Mouse (Mus musculus): ENCODE measurements at regions not wholly inside any gene's neighbourhood (a gene's known extent, or its start where the extent isn't known, plus 50 kb on each side); places are given as distances from the start of the nearest gene placed in this dataset.
A peak's percentile ranks its signal among the peaks of the same experiment; 100 is the strongest.

- DNase-seq (ENCODE audit: low spot score in 2 of 2), result no peak
These were observed 57.4 kb downstream of the Gm21962 start for GRCm38 (mm10) chr3:137728689-137729088.

GRCm38 (mm10) chr3:137729421-137729820 is 58.1 kb downstream of the Gm21962 start:
- no peak for DNase-seq (ENCODE audit: low spot score in 2 of 2)

GRCm38 (mm10) chr3:137737222-137737800 is 66.0 kb downstream of the Gm21962 start:
- DNase-seq (ENCODE audit: low spot score in 2 of 2), result no peak

- no peak for DNase-seq (ENCODE audit: low spot score in 2 of 2)
These were observed 70.2 kb downstream of the Gm21962 start for GRCm38 (mm10) chr3:137741528-137741927.

GRCm38 (mm10) chr3:137742119-137742518 is 70.8 kb downstream of the Gm21962 start:
- DNase-seq (ENCODE audit: low spot score in 2 of 2), result peak in 1 of 2 experiments; percentile 44

GRCm38 (mm10) chr3:137751732-137752260 is 80.5 kb downstream of the Gm21962 start:
- no peak for DNase-seq (ENCODE audit: low spot score in 2 of 2)

GRCm38 (mm10) chr3:137752447-137753256 is 81.3 kb downstream of the Gm21962 start:
- DNase-seq (ENCODE audit: low spot score in 2 of 2), result peak; percentile 39 to 82

GRCm38 (mm10) chr3:137753257-137753654 is 81.9 kb downstream of the Gm21962 start:
- no peak for DNase-seq (ENCODE audit: low spot score in 2 of 2)

- DNase-seq (ENCODE audit: low spot score in 2 of 2), result no peak
These were observed 84.1 kb downstream of the Gm21962 start for GRCm38 (mm10) chr3:137755391-137755790.

GRCm38 (mm10) chr3:137762213-137762884 is 91.0 kb downstream of the Gm21962 start:
- no peak for DNase-seq (ENCODE audit: low spot score in 2 of 2)

- DNase-seq (ENCODE audit: low spot score in 2 of 2), result no peak
These were observed 92.1 kb downstream of the Gm21962 start for GRCm38 (mm10) chr3:137763406-137763805.

GRCm38 (mm10) chr3:137768627-137769026 is 95.7 kb upstream of the H2afz start:
- DNase-seq (ENCODE audit: low spot score in 2 of 2), result no peak

- no peak for DNase-seq (ENCODE audit: low spot score in 2 of 2)
These were observed 89.0 kb upstream of the H2afz start for GRCm38 (mm10) chr3:137775076-137775849.

- no peak for DNase-seq (ENCODE audit: low spot score in 2 of 2)
These were observed 86.2 kb upstream of the H2afz start for GRCm38 (mm10) chr3:137778113-137778512.

- DNase-seq (ENCODE audit: low spot score in 2 of 2), result no peak
These were observed 84.3 kb upstream of the H2afz start for GRCm38 (mm10) chr3:137780029-137780428.

- DNase-seq (ENCODE audit: low spot score in 2 of 2), result no peak
These were observed 81.5 kb upstream of the H2afz start for GRCm38 (mm10) chr3:137782836-137783235.

GRCm38 (mm10) chr3:137783937-137784911 is 80.1 kb upstream of the H2afz start:
- no peak for DNase-seq (ENCODE audit: low spot score in 2 of 2)

GRCm38 (mm10) chr3:137785224-137785623 is 79.1 kb upstream of the H2afz start:
- DNase-seq (ENCODE audit: low spot score in 2 of 2), result no peak

- no peak for DNase-seq (ENCODE audit: low spot score in 2 of 2)
These were observed 78.4 kb upstream of the H2afz start for GRCm38 (mm10) chr3:137785871-137786270.

GRCm38 (mm10) chr3:137789671-137790070 is 74.6 kb upstream of the H2afz start:
- DNase-seq (ENCODE audit: low spot score in 2 of 2), result no peak

Data from spleen, postnatal 4 days (tissue).